Mouse (Mus musculus): ENCODE measurements around the gene 2200002J24Rik. TPM values are rescaled to one million over a fixed set of nuclear protein-coding genes. Genes with fewer than 3 reads are reported as not detected.

2200002J24Rik gene
- not detected for total RNA-seq (2021)

GRCm38 (mm10) chr7:30698589-30698988 is at the start of gene 2200002J24Rik:
Gene 2200002J24Rik (plus strand): TSS chr7:30698926.
- no peak for DNase-seq
- intact Hi-C loops (cut with DNase I): no loop called here

- intact Hi-C loops (cut with DNase I): loop anchor here (1.0 to 10.0 kb wide), 4 partner anchors 25 to 435 kb away; partner anchors contain the start of gene Tmem147
These were observed 48.9 kb upstream of the 2200002J24Rik start, which contains the start of gene Rbm42 for GRCm38 (mm10) chr7:30649591-30650540. Gene Rbm42 (minus strand): TSS chr7:30650317.

GRCm38 (mm10) chr7:30664529-30665200 is 34.1 kb upstream of the 2200002J24Rik start, which contains the start of gene Haus5:
Gene Haus5 (minus strand): TSS chr7:30664994.
- DNase-seq: peak; percentile 87 to 92
- intact Hi-C loops (cut with DNase I): loop anchor here (5.0 kb wide), 1 partner anchor 77 kb away; the partner anchor contains the start of gene Kmt2b

More at GRCm38 (mm10) chr7:30649591-30650540, 48.9 kb upstream of the 2200002J24Rik start, which contains the start of gene Rbm42:
- peak; percentile 95 to 96 for DNase-seq

- intact Hi-C loops (cut with DNase I): loop anchor here (5.0 kb wide), 1 partner anchor 78 kb away; the partner anchor contains the start of gene Kmt2b
- no peak for DNase-seq
These were observed 33.4 kb upstream of the 2200002J24Rik start for GRCm38 (mm10) chr7:30665321-30665720.

GRCm38 (mm10) chr7:30669229-30669628 is 29.5 kb upstream of the 2200002J24Rik start:
- intact Hi-C loops (cut with DNase I): loop anchor here (5.0 kb wide), 1 partner anchor 82 kb away; the partner anchor contains the start of gene Kmt2b
- no peak for DNase-seq

GRCm38 (mm10) chr7:30671480-30671879 is 27.2 kb upstream of the 2200002J24Rik start, which contains the start of gene Pmis2:
Gene Pmis2 (minus strand): TSS chr7:30671605.
- no peak for DNase-seq
- intact Hi-C loops (cut with DNase I): no loop called here

- DNase-seq: peak; percentile 60 to 61
- intact Hi-C loops (cut with DNase I): no loop called here
These were observed 20.3 kb upstream of the 2200002J24Rik start for GRCm38 (mm10) chr7:30678263-30678975.

GRCm38 (mm10) chr7:30681897-30682296 is 16.8 kb upstream of the 2200002J24Rik start:
- intact Hi-C loops (cut with DNase I): no loop called here
- peak; percentile 26 to 49 for DNase-seq

GRCm38 (mm10) chr7:30683425-30683824 is 15.3 kb upstream of the 2200002J24Rik start:
- DNase-seq: no peak
- intact Hi-C loops (cut with DNase I): no loop called here

GRCm38 (mm10) chr7:30688325-30688724 is 10.4 kb upstream of the 2200002J24Rik start:
- DNase-seq: no peak
- intact Hi-C loops (cut with DNase I): no loop called here

GRCm38 (mm10) chr7:30698101-30698500 is 625 bp upstream of the 2200002J24Rik start:
- intact Hi-C loops (cut with DNase I): no loop called here
- DNase-seq: no peak

- intact Hi-C loops (cut with DNase I): no loop called here
- DNase-seq: peak in 1 of 2 experiments; percentile 11
These were observed 7.6 kb downstream of the 2200002J24Rik start for GRCm38 (mm10) chr7:30706214-30706882.

- intact Hi-C loops (cut with DNase I): no loop called here
- no peak for DNase-seq
These were observed 8.7 kb downstream of the 2200002J24Rik start for GRCm38 (mm10) chr7:30707441-30707840.

GRCm38 (mm10) chr7:30711942-30712341 is 13.2 kb downstream of the 2200002J24Rik start, which contains the start of gene Atp4a:
Gene Atp4a (plus strand): TSS chr7:30712209.
- DNase-seq: no peak
- intact Hi-C loops (cut with DNase I): no loop called here

GRCm38 (mm10) chr7:30717006-30717715 is 18.4 kb downstream of the 2200002J24Rik start:
- peak; percentile 25 to 30 for DNase-seq
- intact Hi-C loops (cut with DNase I): no loop called here

- no peak for DNase-seq
- intact Hi-C loops (cut with DNase I): no loop called here
These were observed 19.0 kb downstream of the 2200002J24Rik start for GRCm38 (mm10) chr7:30717716-30718046.

GRCm38 (mm10) chr7:30719669-30720068 is 20.9 kb downstream of the 2200002J24Rik start:
- no peak for DNase-seq
- intact Hi-C loops (cut with DNase I): no loop called here

- DNase-seq: no peak
- intact Hi-C loops (cut with DNase I): no loop called here
These were observed 22.6 kb downstream of the 2200002J24Rik start for GRCm38 (mm10) chr7:30721286-30721685.

Data from heart, postnatal 36 days (tissue).